Mouse (Mus musculus): ENCODE measurements at regions not wholly inside any gene's neighbourhood (a gene's known extent, or its start where the extent isn't known, plus 50 kb on each side); places are given as distances from the start of the nearest gene placed in this dataset.

- no peaks in the 10 kb centered on the region for H3K4me1 ChIP-seq (ENCODE audit: control insufficient read depth, insufficient read depth, low read length)
- no peak overlapping the region for H3K27ac ChIP-seq (ENCODE audit: insufficient read depth, low read length)
- H3K4me3 ChIP-seq (ENCODE audit: insufficient read depth, low read length) = no peak overlapping the region
- TF ChIP-seq CTCF (IDR thresholded peaks at IDR 0.05; ENCODE audit: extremely low read depth, insufficient read depth, low read length) = no peak
- TF ChIP-seq POLR2A (IDR thresholded peaks at IDR 0.05; ENCODE audit: extremely low read depth, insufficient read depth, low read length) = no peak
Observed at GRCm38 (mm10) chr2:84252076-84252475, 173.1 kb downstream of the Calcrl start.

GRCm38 (mm10) chr2:84258339-84259006 lies 166.7 kb downstream of the Calcrl start:
- no peak overlapping the region for H3K4me3 ChIP-seq (ENCODE audit: insufficient read depth, low read length)
- H3K4me1 ChIP-seq (ENCODE audit: control insufficient read depth, insufficient read depth, low read length) = no peaks in the 10 kb centered on the region
- H3K27ac ChIP-seq (ENCODE audit: insufficient read depth, low read length) = no peak overlapping the region
- TF ChIP-seq CTCF (IDR thresholded peaks at IDR 0.05; ENCODE audit: extremely low read depth, insufficient read depth, low read length) = no peak

- TF ChIP-seq CTCF (IDR thresholded peaks at IDR 0.05; ENCODE audit: extremely low read depth, insufficient read depth, low read length) (no peak), POLR2A (IDR thresholded peaks at IDR 0.05; ENCODE audit: extremely low read depth, insufficient read depth, low read length) (no peak)
- no peaks in the 10 kb centered on the region for H3K4me1 ChIP-seq (ENCODE audit: control insufficient read depth, insufficient read depth, low read length)
Observed at GRCm38 (mm10) chr2:84259222-84259621, 166.0 kb downstream of the Calcrl start.

GRCm38 (mm10) chr2:84260701-84261100 lies 164.5 kb downstream of the Calcrl start:
- Histone ChIP-seq H3K27ac (ENCODE audit: insufficient read depth, low read length) (no peak overlapping the region), H3K4me1 (ENCODE audit: control insufficient read depth, insufficient read depth, low read length) (no peaks in the 10 kb centered on the region), H3K4me3 (ENCODE audit: insufficient read depth, low read length) (no peak overlapping the region)
- TF ChIP-seq CTCF (IDR thresholded peaks at IDR 0.05; ENCODE audit: extremely low read depth, insufficient read depth, low read length) = no peak
- no peak for TF ChIP-seq POLR2A (IDR thresholded peaks at IDR 0.05; ENCODE audit: extremely low read depth, insufficient read depth, low read length)

More at GRCm38 (mm10) chr2:84259222-84259621, 166.0 kb downstream of the Calcrl start:
- no peak overlapping the region for H3K4me3 ChIP-seq (ENCODE audit: insufficient read depth, low read length)
- H3K27ac ChIP-seq (ENCODE audit: insufficient read depth, low read length) = no peak overlapping the region

GRCm38 (mm10) chr2:84261481-84261880 lies 163.7 kb downstream of the Calcrl start:
- TF ChIP-seq POLR2A (IDR thresholded peaks at IDR 0.05; ENCODE audit: extremely low read depth, insufficient read depth, low read length) (no peak), CTCF (IDR thresholded peaks at IDR 0.05; ENCODE audit: extremely low read depth, insufficient read depth, low read length) (no peak)
- no peak overlapping the region for H3K27ac ChIP-seq (ENCODE audit: insufficient read depth, low read length)
- H3K4me1 ChIP-seq (ENCODE audit: control insufficient read depth, insufficient read depth, low read length) = no peaks in the 10 kb centered on the region
- H3K4me3 ChIP-seq (ENCODE audit: insufficient read depth, low read length) = no peak overlapping the region

- H3K4me1 ChIP-seq (ENCODE audit: control insufficient read depth, insufficient read depth, low read length) = no peaks in the 10 kb centered on the region
- no peak for TF ChIP-seq POLR2A (IDR thresholded peaks at IDR 0.05; ENCODE audit: extremely low read depth, insufficient read depth, low read length)
- no peak for TF ChIP-seq CTCF (IDR thresholded peaks at IDR 0.05; ENCODE audit: extremely low read depth, insufficient read depth, low read length)
- H3K4me3 ChIP-seq (ENCODE audit: insufficient read depth, low read length) = no peak overlapping the region
- no peak overlapping the region for H3K27ac ChIP-seq (ENCODE audit: insufficient read depth, low read length)
Observed at GRCm38 (mm10) chr2:84264485-84264884, 160.7 kb downstream of the Calcrl start.

GRCm38 (mm10) chr2:84265002-84265401 lies 160.2 kb downstream of the Calcrl start:
- no peak for TF ChIP-seq CTCF (IDR thresholded peaks at IDR 0.05; ENCODE audit: extremely low read depth, insufficient read depth, low read length)
- H3K4me3 ChIP-seq (ENCODE audit: insufficient read depth, low read length) = no peak overlapping the region
- H3K4me1 ChIP-seq (ENCODE audit: control insufficient read depth, insufficient read depth, low read length) = no peaks in the 10 kb centered on the region
- H3K27ac ChIP-seq (ENCODE audit: insufficient read depth, low read length) = no peak overlapping the region

GRCm38 (mm10) chr2:84266158-84266557 lies 159.1 kb downstream of the Calcrl start:
- H3K27ac ChIP-seq (ENCODE audit: insufficient read depth, low read length) = no peak overlapping the region
- H3K4me1 ChIP-seq (ENCODE audit: control insufficient read depth, insufficient read depth, low read length) = no peaks in the 10 kb centered on the region
- H3K4me3 ChIP-seq (ENCODE audit: insufficient read depth, low read length) = no peak overlapping the region
- TF ChIP-seq POLR2A (IDR thresholded peaks at IDR 0.05; ENCODE audit: extremely low read depth, insufficient read depth, low read length) (no peak), CTCF (IDR thresholded peaks at IDR 0.05; ENCODE audit: extremely low read depth, insufficient read depth, low read length) (no peak)

- TF ChIP-seq POLR2A (IDR thresholded peaks at IDR 0.05; ENCODE audit: extremely low read depth, insufficient read depth, low read length) = no peak
- TF ChIP-seq CTCF (IDR thresholded peaks at IDR 0.05; ENCODE audit: extremely low read depth, insufficient read depth, low read length) = no peak
- Histone ChIP-seq H3K4me3 (ENCODE audit: insufficient read depth, low read length) (no peak overlapping the region), H3K27ac (ENCODE audit: insufficient read depth, low read length) (no peak overlapping the region), H3K4me1 (ENCODE audit: control insufficient read depth, insufficient read depth, low read length) (no peaks in the 10 kb centered on the region)
Observed at GRCm38 (mm10) chr2:84266883-84267554, 158.2 kb downstream of the Calcrl start.

GRCm38 (mm10) chr2:84274038-84274724 lies 151.0 kb downstream of the Calcrl start:
- Histone ChIP-seq H3K27ac (ENCODE audit: insufficient read depth, low read length) (no peak overlapping the region), H3K4me1 (ENCODE audit: control insufficient read depth, insufficient read depth, low read length) (no peaks in the 10 kb centered on the region), H3K4me3 (ENCODE audit: insufficient read depth, low read length) (no peak overlapping the region)
- no peak for TF ChIP-seq CTCF (IDR thresholded peaks at IDR 0.05; ENCODE audit: extremely low read depth, insufficient read depth, low read length)
- no peak for TF ChIP-seq POLR2A (IDR thresholded peaks at IDR 0.05; ENCODE audit: extremely low read depth, insufficient read depth, low read length)
